Mouse (Mus musculus): ENCODE measurements at regions not wholly inside any gene's neighbourhood (a gene's known extent, or its start where the extent isn't known, plus 50 kb on each side); places are given as distances from the start of the nearest gene placed in this dataset.

GRCm38 (mm10) chr17:45799725-45800124 lies 66.1 kb upstream of the 1600014C23Rik start:
- Histone ChIP-seq H3K27me3 (replicated peaks; ENCODE audit: control insufficient read depth, insufficient read depth, low read length) (no peaks in the 10 kb centered on the region), H3K36me3 (ENCODE audit: control insufficient read depth, insufficient read depth, low read length) (no peaks in the 10 kb centered on the region), H3K27ac (ENCODE audit: insufficient read depth, low read depth, low read length) (no peak overlapping the region), H3K4me3 (ENCODE audit: insufficient read depth, low read depth, low read length) (no peak overlapping the region), H3K4me1 (ENCODE audit: control insufficient read depth, insufficient read depth, low read length) (no peaks in the 10 kb centered on the region)
- WGBS, result 91% methylated on average over 1 of the region's 1 CpGs
- TF ChIP-seq POLR2A (IDR thresholded peaks at IDR 0.05; ENCODE audit: low read depth, low read length) (no peak), CTCF (conservative IDR thresholded peaks at IDR 0.05; ENCODE audit: insufficient read depth, insufficient read length, low read depth, low read length) (no peak)
- DNase-seq, result no peak

- TF ChIP-seq POLR2A (IDR thresholded peaks at IDR 0.05; ENCODE audit: low read depth, low read length) (no peak), CTCF (conservative IDR thresholded peaks at IDR 0.05; ENCODE audit: insufficient read depth, insufficient read length, low read depth, low read length) (no peak)
- 53% methylated on average over 11 of the region's 11 CpGs for WGBS
- Histone ChIP-seq H3K4me1 (ENCODE audit: control insufficient read depth, insufficient read depth, low read length) (no peaks in the 10 kb centered on the region), H3K4me3 (ENCODE audit: insufficient read depth, low read depth, low read length) (no peak overlapping the region), H3K27ac (ENCODE audit: insufficient read depth, low read depth, low read length) (no peak overlapping the region), H3K36me3 (ENCODE audit: control insufficient read depth, insufficient read depth, low read length) (no peaks in the 10 kb centered on the region), H3K27me3 (replicated peaks; ENCODE audit: control insufficient read depth, insufficient read depth, low read length) (no peaks in the 10 kb centered on the region)
- no peak for DNase-seq
Measured at GRCm38 (mm10) chr17:45798996-45799395, 65.4 kb upstream of the 1600014C23Rik start.

- DNase-seq, result no peak
- Histone ChIP-seq H3K36me3 (ENCODE audit: control insufficient read depth, insufficient read depth, low read length) (no peaks in the 10 kb centered on the region), H3K4me1 (ENCODE audit: control insufficient read depth, insufficient read depth, low read length) (no peaks in the 10 kb centered on the region), H3K27ac (ENCODE audit: insufficient read depth, low read depth, low read length) (no peak overlapping the region), H3K27me3 (replicated peaks; ENCODE audit: control insufficient read depth, insufficient read depth, low read length) (no peaks in the 10 kb centered on the region), H3K4me3 (ENCODE audit: insufficient read depth, low read depth, low read length) (no peak overlapping the region)
- 75% methylated on average over 8 of the region's 8 CpGs for WGBS
- no peak for TF ChIP-seq CTCF (conservative IDR thresholded peaks at IDR 0.05; ENCODE audit: insufficient read depth, insufficient read length, low read depth, low read length)
- TF ChIP-seq POLR2A (IDR thresholded peaks at IDR 0.05; ENCODE audit: low read depth, low read length), result no peak
Measured at GRCm38 (mm10) chr17:45798456-45798855, 64.8 kb upstream of the 1600014C23Rik start.

GRCm38 (mm10) chr17:45797121-45797520 lies 63.5 kb upstream of the 1600014C23Rik start:
- 63% methylated on average over 6 of the region's 6 CpGs for WGBS

GRCm38 (mm10) chr17:45794926-45795325 lies 61.3 kb upstream of the 1600014C23Rik start:
- no peak overlapping the region for H3K4me3 ChIP-seq (ENCODE audit: insufficient read depth, low read depth, low read length)
- H3K27ac ChIP-seq (ENCODE audit: insufficient read depth, low read depth, low read length), result no peak overlapping the region
- H3K4me1 ChIP-seq (ENCODE audit: control insufficient read depth, insufficient read depth, low read length), result no peaks in the 10 kb centered on the region
- no peaks in the 10 kb centered on the region for H3K36me3 ChIP-seq (ENCODE audit: control insufficient read depth, insufficient read depth, low read length)
- TF ChIP-seq CTCF (conservative IDR thresholded peaks at IDR 0.05; ENCODE audit: insufficient read depth, insufficient read length, low read depth, low read length) (no peak), POLR2A (IDR thresholded peaks at IDR 0.05; ENCODE audit: low read depth, low read length) (no peak)
- no peak for DNase-seq
- 85% methylated on average over 7 of the region's 7 CpGs for WGBS
- no peaks in the 10 kb centered on the region for H3K27me3 ChIP-seq (replicated peaks; ENCODE audit: control insufficient read depth, insufficient read depth, low read length)

More at GRCm38 (mm10) chr17:45797121-45797520, 63.5 kb upstream of the 1600014C23Rik start:
- Histone ChIP-seq H3K27me3 (replicated peaks; ENCODE audit: control insufficient read depth, insufficient read depth, low read length) (no peaks in the 10 kb centered on the region), H3K4me3 (ENCODE audit: insufficient read depth, low read depth, low read length) (no peak overlapping the region), H3K4me1 (ENCODE audit: control insufficient read depth, insufficient read depth, low read length) (no peaks in the 10 kb centered on the region), H3K36me3 (ENCODE audit: control insufficient read depth, insufficient read depth, low read length) (no peaks in the 10 kb centered on the region), H3K27ac (ENCODE audit: insufficient read depth, low read depth, low read length) (no peak overlapping the region)
- DNase-seq, result no peak
- TF ChIP-seq CTCF (conservative IDR thresholded peaks at IDR 0.05; ENCODE audit: insufficient read depth, insufficient read length, low read depth, low read length), result no peak
- TF ChIP-seq POLR2A (IDR thresholded peaks at IDR 0.05; ENCODE audit: low read depth, low read length), result no peak

- H3K4me1 ChIP-seq (ENCODE audit: control insufficient read depth, insufficient read depth, low read length), result no peaks in the 10 kb centered on the region
- H3K4me3 ChIP-seq (ENCODE audit: insufficient read depth, low read depth, low read length), result no peak overlapping the region
- H3K36me3 ChIP-seq (ENCODE audit: control insufficient read depth, insufficient read depth, low read length), result no peaks in the 10 kb centered on the region
- no peak for DNase-seq
- H3K27ac ChIP-seq (ENCODE audit: insufficient read depth, low read depth, low read length), result no peak overlapping the region
- no peaks in the 10 kb centered on the region for H3K27me3 ChIP-seq (replicated peaks; ENCODE audit: control insufficient read depth, insufficient read depth, low read length)
- TF ChIP-seq CTCF (conservative IDR thresholded peaks at IDR 0.05; ENCODE audit: insufficient read depth, insufficient read length, low read depth, low read length) (no peak), POLR2A (IDR thresholded peaks at IDR 0.05; ENCODE audit: low read depth, low read length) (no peak)
- WGBS, result 61% methylated on average over 8 of the region's 8 CpGs
Measured at GRCm38 (mm10) chr17:45790959-45791520, 57.4 kb upstream of the 1600014C23Rik start.

- Histone ChIP-seq H3K4me3 (ENCODE audit: insufficient read depth, low read depth, low read length) (no peak overlapping the region), H3K27ac (ENCODE audit: insufficient read depth, low read depth, low read length) (no peak overlapping the region), H3K27me3 (replicated peaks; ENCODE audit: control insufficient read depth, insufficient read depth, low read length) (no peaks in the 10 kb centered on the region), H3K36me3 (ENCODE audit: control insufficient read depth, insufficient read depth, low read length) (no peaks in the 10 kb centered on the region), H3K4me1 (ENCODE audit: control insufficient read depth, insufficient read depth, low read length) (no peaks in the 10 kb centered on the region)
- no peak for DNase-seq
- TF ChIP-seq CTCF (conservative IDR thresholded peaks at IDR 0.05; ENCODE audit: insufficient read depth, insufficient read length, low read depth, low read length), result no peak
- no peak for TF ChIP-seq POLR2A (IDR thresholded peaks at IDR 0.05; ENCODE audit: low read depth, low read length)
- WGBS, result 68% methylated on average over 6 of the region's 6 CpGs
Measured at GRCm38 (mm10) chr17:45789777-45790176, 56.1 kb upstream of the 1600014C23Rik start.

Data from kidney, adult 2 months (tissue).